Mouse (Mus musculus): ENCODE measurements around the gene Spr.
"Not testable (repeated sequence)": the region's sequence is repeated elsewhere in the genome, so short reads cannot be mapped to it uniquely, and the experiment has no call there.

DNA sequence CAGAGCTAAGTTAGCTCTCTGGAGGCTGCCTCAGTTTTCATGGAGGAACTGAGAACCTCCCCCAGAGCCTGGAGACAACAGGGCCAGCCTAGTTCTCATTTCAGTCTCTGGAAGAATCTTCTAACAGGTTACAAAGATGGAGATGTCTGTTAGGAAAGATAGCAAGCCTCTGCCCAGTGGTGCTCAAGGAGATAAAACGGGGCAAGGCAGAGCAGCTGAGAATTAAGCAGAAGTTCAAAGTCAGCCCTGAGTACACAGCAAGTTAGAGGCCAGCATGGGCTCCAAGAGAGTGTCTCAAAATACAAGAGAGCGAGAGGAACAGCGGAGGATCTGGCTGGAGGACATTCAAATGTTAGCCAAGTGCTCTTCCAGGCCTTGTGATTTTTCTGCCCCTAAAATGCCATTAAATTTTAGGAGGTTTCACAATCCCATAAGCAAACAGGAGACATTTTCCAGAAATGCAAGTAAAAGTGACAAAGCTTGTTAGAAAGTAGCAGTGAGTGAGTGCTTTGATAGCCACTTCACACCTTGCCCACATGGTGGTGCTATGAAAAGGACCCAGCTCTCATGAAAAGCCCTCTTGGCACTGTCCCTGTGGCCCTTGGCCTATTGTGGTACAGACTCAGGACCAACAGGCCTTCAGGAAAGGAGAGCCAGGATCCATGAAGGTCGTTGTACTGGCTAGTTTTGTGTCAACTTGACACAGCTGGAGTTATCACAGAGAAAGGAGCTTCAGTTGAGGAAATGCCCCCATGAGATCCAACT is 20.7 kb upstream of the Spr start:
- not testable (repeated sequence) for TF ChIP-seq GATA1 (IDR thresholded peaks at IDR 0.05; ENCODE audit: borderline replicate concordance, low read length); FLI1 (IDR thresholded peaks at IDR 0.05; ENCODE audit: low read length)
